Mouse (Mus musculus): ENCODE results near the gene Ubl3.

DNA sequence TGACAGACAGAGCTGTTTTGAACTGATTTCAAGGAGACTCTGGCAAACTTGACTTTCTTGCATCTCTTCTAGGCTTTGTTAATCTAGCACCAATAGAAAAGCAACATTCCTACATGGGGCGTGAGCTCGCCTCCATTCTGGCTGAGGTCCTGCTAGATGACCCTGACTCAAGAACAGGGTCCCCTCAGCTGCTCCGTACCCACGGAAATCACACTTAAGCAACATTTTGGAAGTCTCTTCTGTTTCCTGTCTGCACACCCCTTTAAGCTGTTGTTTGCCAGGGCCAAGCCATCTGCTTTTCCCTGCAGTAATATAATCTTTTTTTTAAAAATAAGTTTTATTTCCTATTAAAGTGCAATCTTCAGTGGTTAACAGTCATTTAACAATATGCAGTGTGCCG, 20.1 kb upstream of the Ubl3 start:
- TF ChIP-seq POLR2AphosphoS5 (IDR thresholded peaks at IDR 0.05; ENCODE audit: insufficient replicate concordance, low read depth, low read length) (no peak), CTCF (IDR thresholded peaks at IDR 0.05; ENCODE audit: low read depth, low read length) (no peak)
